Mouse (Mus musculus) Patski (cell line): Measurements from ENCODE around the gene Brsk1. TPM values are rescaled to one million over a fixed set of nuclear protein-coding genes. Genes with fewer than 3 reads are reported as not detected.
A peak's percentile ranks its signal among the peaks of the same experiment; 100 is the strongest.

ENCODE experiments used
- ATAC-seq: fragments of 100-300 bp; one replicate; pipeline ENCODE4 v1.8.0; 2021
- CTCF ChIA-PET: fragments of 350-600 bp; sonication (Branson Sonifier 250); formaldehyde crosslinking; loops from one replicate; lab custom pipeline; 2022; ENCODE audit warnings: inconsistent platforms; lab: Charles Lee
- POLR2A ChIA-PET: fragments of 350-600 bp; sonication (Branson Sonifier 250); formaldehyde crosslinking; loops from one replicate; lab custom pipeline; 2022; ENCODE audit warnings: antibody characterized with exemption, inconsistent platforms; lab: Charles Lee
- DNase-seq: peaks from one replicate; pipeline ENCODE4 v3.0.0-alpha.2; 2011; ENCODE audit warnings: low read depth, low spot score
- H3K27me3 ChIP-seq: fragments of 371-371 bp; one replicate; pipeline ENCODE4 v1.5.1; 2021
- CTCF ChIP-seq: fragments of 100-300 bp; IDR thresholded peaks from one replicate; pipeline ENCODE4 v1.5.1; 2021
- in situ Hi-C: fragments of 300-500 bp; cut with MboI; formaldehyde crosslinking; loops from 3 replicates; pipeline ENCODE4 v1.11.1; 2018; ENCODE audit warnings: low pct_unique_long_range_greater_than_20kb, mixed read lengths
- polyA plus RNA-seq: library from polyadenylated mRNA; unstranded; gene quantifications from one replicate; pipeline ENCODE4 v1.2.3, GENCODE M21; 2021

Gene Brsk1
- polyA plus RNA-seq, 1 experiment from 2014 or later, result 27.9 TPM

DNA sequence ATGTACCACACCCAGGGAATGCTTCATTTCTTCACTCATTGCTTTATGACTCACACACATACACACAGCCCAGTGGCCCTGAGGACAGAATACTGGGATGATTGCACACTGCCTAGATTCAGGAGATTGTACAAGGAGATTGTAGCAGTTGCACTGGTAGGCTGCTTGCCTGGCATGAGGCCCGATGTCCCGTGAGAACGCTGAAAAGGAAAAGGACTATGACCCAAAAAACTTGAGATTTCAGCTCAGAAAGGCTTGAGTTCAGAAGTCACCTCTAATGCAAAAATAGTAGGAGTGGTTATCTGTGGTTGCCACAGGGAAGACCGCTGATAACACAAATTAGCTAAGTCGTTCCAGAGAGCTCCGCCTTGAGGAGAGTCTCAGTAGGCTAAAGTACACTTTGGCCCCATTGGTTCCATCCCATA is 42.6 kb downstream of the Brsk1 start:
- no peaks in the 10 kb centered on the region for H3K27me3 ChIP-seq
- ChIA-PET POLR2A (no interaction called here), CTCF (interaction anchor here (0.7 kb wide), 1 partner anchor 9 kb away, joined by 3 read pairs; no protein-coding TSS in a partner anchor)
- ATAC-seq (peak; percentile 60), DNase-seq (no peak)
- no peak for TF ChIP-seq CTCF
- in situ Hi-C loops, result loop anchor here (10.0 kb wide), 1 partner anchor 62 kb away; the partner anchor contains the start of gene Rpl28

DNA sequence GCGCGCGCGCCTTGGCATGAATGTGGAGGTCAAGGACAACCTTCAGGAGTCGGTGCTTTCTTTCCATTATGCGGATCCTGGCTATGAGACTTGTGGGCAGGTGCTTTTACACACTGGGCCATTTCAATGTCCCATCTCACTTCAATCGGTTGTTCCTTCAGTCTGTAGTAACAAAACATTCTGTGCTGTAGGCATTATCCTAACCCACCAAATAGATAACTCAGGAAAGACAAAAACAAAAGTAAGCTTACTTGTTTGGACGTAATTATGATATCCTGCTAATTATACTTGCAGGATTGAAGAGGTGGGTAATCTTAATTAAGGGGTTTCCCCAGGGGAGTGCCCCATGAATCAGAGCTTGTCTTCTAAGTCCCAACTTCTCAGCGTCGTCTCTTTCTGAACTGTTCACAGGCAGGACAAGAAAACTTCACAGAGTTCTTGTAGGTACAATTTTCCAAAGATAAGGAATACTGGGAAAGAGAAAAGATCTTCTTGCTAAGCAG is 48.7 kb downstream of the Brsk1 start:
- no peak for TF ChIP-seq CTCF
- ATAC-seq (no peak), DNase-seq (no peak)
- ChIA-PET CTCF (interaction anchor here (0.7 to 1.7 kb wide), 4 partner anchors 12 to 50 kb away, joined by 3 to 4 read pairs (median 3); no protein-coding TSS in a partner anchor), POLR2A (interaction anchor here (0.6 to 1.3 kb wide), 3 partner anchors 12 to 53 kb away, joined by 3 read pairs; partner anchors contain the start of gene Rpl28)
- in situ Hi-C loops, result loop anchor here (10.0 kb wide), 1 partner anchor 56 kb away; the partner anchor contains the start of gene Rpl28
- H3K27me3 ChIP-seq, result no peaks in the 10 kb centered on the region

DNA sequence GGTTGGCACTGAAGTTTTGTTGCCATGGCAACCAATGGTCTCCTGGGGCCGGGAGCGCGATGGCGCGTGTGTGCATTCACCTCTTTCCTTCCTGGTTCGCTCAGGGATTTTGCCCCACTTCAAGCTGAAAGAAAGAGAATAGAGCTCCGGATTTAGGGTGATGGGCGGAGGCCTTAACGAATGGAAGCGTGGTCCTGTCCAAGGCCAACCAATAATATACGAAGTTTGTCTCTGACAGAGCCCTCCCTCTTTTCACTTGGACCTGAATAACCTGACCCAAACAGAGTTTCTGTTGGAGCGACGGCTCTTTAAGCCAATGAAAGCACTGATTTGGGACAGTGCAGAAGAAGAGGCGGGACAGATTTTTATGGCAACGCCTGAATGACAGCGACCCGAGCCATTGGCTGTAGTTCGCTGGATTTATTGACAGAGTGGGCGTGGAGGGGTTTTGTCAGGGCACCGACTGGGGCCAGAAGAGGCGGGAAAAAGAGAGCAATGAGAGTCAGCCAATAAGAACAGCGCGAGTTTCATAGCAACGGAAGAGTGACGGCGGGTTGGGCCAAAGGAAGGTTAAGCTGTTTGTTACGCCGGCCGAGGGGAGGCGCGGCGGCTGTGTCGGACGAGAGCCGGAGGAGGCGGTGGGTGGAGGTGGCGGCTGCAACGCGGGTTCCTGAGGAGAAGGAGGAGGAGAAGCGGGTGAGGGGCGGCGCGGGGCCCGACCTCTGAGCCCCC is 49.3 kb downstream of the Brsk1 start, which contains the start of gene Kmt5c:
Gene Kmt5c (plus strand): TSS at position 572 of the 732 bp plus-strand sequence.
- no peak for TF ChIP-seq CTCF
- POLR2A ChIA-PET, result interaction anchor here (1.3 kb wide), 1 partner anchor 53 kb away, joined by 3 read pairs; the partner anchor contains the start of gene Rpl28
- in situ Hi-C loops, result loop anchor here (10.0 kb wide), 1 partner anchor 55 kb away; the partner anchor contains the start of gene Rpl28
- DNase-seq (peak; percentile 100), ATAC-seq (peak; percentile 96)
- no peaks in the 10 kb centered on the region for H3K27me3 ChIP-seq
- CTCF ChIA-PET, result interaction anchor here (1.4 to 1.7 kb wide), 3 partner anchors 27 to 49 kb away, joined by 3 to 4 read pairs (median 3); no protein-coding TSS in a partner anchor

DNA sequence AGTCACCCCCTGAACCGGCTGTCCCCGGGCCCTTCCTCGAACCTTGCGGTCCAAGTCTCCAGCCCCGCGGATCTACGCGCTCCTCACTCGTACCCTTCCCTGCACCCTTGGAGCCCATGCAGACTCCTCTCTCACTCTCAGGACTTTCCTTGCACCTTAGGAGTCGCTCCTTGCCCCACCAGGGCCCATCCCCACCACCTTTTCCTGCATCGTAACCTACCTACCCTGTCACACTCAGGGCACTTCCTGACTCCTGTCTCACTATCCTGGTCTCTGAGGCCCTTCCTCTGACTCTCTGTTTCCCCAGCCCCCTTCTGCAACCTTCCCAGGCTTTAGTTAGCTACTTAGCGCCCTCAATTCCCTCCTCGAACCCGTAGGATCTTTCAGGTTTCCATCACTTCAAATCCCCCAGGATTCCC is 49.9 kb downstream of the Brsk1 start:
- no peak for TF ChIP-seq CTCF
- ChIA-PET CTCF (interaction anchor here (1.4 to 1.7 kb wide), 2 partner anchors 28 to 38 kb away, joined by 3 read pairs; no protein-coding TSS in a partner anchor), POLR2A (interaction anchor here (1.3 kb wide), 1 partner anchor 52 kb away, joined by 3 read pairs; the partner anchor contains the start of gene Rpl28)
- no peak for ATAC-seq
- H3K27me3 ChIP-seq, result no peaks in the 10 kb centered on the region
- DNase-seq, result no peak
- in situ Hi-C loops, result no loop called here

DNA sequence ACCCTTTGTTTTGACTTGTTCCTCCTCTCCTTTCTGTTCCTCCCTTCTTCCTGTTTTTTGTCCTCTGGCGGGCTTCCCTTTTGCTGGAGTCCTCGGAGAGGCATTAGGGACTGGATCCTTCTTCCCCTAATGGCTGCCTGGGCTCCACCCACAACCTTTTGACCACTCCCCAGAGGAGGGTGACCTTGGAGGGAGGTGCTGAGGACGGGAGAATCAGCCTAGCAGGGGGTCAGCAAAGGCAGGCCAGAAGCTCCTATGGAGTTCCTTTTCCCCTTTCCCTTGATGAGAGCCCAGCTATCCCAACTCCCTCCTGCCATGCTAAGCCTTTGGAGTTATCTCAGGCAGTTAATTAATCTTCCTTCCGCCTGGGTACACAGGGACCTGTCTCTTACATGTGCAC is 50.7 kb downstream of the Brsk1 start:
- DNase-seq (peak; percentile 22), ATAC-seq (no peak)
- ChIA-PET POLR2A (interaction anchor here (0.8 to 1.3 kb wide), 4 partner anchors 11 to 52 kb away, joined by 3 to 7 read pairs (median 4); partner anchors contain the start of genes Cox6b2, Rpl28 and Tmem238), CTCF (no interaction called here)
- no peaks in the 10 kb centered on the region for H3K27me3 ChIP-seq
- TF ChIP-seq CTCF, result no peak
- in situ Hi-C loops, result no loop called here

DNA sequence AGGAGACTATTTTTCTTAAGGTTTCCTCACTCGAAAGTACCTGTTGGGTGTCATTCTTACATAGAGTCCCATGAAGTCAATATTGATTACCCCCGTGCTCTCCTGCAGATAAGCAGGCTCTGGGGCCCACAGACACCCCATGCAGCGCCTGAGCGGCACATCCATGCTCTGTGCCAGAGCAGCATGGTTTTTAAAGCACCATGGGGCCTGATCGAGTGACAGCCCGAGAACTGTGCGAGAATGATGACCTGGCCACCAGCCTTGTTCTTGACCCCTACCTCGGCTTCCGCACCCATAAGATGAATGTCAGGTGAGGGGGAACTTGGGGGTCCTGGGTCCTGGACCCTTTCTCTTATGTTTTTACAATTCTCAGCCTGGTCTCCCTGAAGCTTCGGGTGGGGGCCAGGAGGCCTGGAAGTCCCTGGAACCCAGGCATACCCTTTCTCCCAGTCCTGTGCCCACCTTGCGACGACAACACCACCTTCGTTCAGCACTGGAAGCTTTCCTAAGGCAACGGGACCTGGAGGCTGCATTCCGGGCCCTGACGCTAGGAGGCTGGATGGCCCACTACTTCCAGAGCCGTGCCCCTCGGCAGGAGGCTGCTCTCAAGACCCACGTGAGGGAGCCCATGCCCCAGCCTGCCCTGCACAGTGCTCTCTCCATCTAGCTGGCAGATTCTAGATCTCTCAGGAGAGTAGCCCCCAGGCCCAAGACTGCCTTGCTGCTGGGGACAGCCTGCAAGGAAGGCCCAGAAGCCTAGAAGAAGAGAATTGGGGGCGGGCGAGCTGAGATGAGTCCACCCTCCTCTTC is 51.5 kb downstream of the Brsk1 start:
- DNase-seq (no peak), ATAC-seq (no peak)
- H3K27me3 ChIP-seq, result no peaks in the 10 kb centered on the region
- no peak for TF ChIP-seq CTCF
- CTCF ChIA-PET, result no interaction called here
- in situ Hi-C loops, result no loop called here
- POLR2A ChIA-PET, result interaction anchor here (0.5 to 1.5 kb wide), 5 partner anchors 11 to 174 kb away, joined by 3 to 5 read pairs (median 4); partner anchors contain the start of genes Cox6b2, Rpl28 and Tmem238

DNA sequence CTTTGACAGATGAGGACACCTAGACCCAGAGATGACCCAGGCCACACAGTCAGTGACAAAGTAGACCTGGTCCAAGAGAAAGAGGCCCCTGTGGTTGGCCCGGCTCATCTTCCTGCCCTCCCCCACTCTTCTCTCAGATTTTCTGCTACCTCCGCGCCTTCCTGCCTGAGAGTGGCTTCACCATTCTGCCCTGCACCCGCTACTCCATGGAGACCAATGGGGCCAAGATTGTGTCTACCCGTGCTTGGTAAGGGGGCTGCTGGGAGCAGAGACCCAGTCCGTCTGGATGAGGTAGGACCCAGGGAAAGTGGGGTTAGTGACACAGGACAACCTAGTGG is 52.0 kb downstream of the Brsk1 start:
- in situ Hi-C loops, result no loop called here
- ATAC-seq (no peak), DNase-seq (no peak)
- CTCF ChIA-PET, result no interaction called here
- POLR2A ChIA-PET, result interaction anchor here (0.5 to 1.5 kb wide), 2 partner anchors 11 to 173 kb away, joined by 3 to 4 read pairs; no protein-coding TSS in a partner anchor
- H3K27me3 ChIP-seq, result no peaks in the 10 kb centered on the region
- no peak for TF ChIP-seq CTCF

DNA sequence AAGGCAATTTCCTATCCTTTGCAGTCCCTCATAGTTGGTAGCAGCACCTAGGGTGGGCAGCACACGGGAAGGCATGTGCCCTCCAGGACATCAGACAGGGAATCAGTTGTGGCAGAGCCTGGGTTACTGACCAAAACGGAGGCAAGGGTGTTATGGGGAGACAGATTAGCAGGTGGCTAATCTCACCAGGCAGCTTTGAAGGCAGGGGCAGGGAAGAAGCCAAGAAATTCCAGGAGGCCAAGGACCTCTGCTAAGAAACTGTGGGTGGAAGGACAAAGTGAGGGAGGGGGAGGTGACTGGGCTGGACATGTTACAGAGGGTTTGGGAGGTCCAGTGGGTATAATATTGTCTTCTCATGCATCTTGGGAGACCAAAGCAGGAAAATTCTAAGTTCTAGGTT is 53.0 kb downstream of the Brsk1 start:
- ChIA-PET POLR2A (interaction anchor here (1.5 kb wide), 1 partner anchor 10 kb away, joined by 3 read pairs; no protein-coding TSS in a partner anchor), CTCF (no interaction called here)
- no peaks in the 10 kb centered on the region for H3K27me3 ChIP-seq
- DNase-seq (no peak), ATAC-seq (no peak)
- in situ Hi-C loops, result no loop called here
- TF ChIP-seq CTCF, result no peak

DNA sequence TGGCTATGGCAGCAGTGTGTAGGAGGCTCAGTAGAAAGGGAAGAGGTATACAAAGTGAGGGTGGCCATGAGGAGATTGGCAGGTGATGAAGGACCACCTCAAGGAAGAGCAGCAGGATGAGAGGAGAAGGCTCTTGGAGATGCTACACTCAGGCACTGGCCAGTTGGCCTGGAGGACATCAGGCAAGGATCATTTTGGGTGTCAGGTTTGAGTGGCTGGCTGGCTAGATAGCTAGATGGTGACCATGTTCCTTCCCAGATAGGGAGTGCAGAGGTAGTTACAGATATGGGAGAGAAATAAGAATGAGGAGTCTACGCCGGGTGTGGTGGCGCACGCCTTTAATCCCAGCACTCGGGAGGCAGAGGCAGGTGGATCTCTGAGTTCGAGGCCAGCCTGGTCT is 54.5 kb downstream of the Brsk1 start:
- CTCF ChIA-PET, result interaction anchor here (1.5 kb wide), 1 partner anchor 37 kb away, joined by 3 read pairs; no protein-coding TSS in a partner anchor
- in situ Hi-C loops, result no loop called here
- POLR2A ChIA-PET, result interaction anchor here (1.4 kb wide), 1 partner anchor 34 kb away, joined by 5 read pairs; no protein-coding TSS in a partner anchor
- DNase-seq (no peak), ATAC-seq (no peak)
- no peaks in the 10 kb centered on the region for H3K27me3 ChIP-seq
- no peak for TF ChIP-seq CTCF
